Mouse (Mus musculus) forebrain, embryonic 15.5 days (tissue): ENCODE results near the gene Fgfr2. TPM values are rescaled to one million over a fixed set of nuclear protein-coding genes. Genes with fewer than 3 reads are reported as not detected.

Experiments used
- ATAC-seq: fragments of 200-750 bp; cut with Nextera tagmentation; replicated peaks from 2 replicates; pipeline ENCODE4 v1.8.0; 2017; ENCODE audit warnings: mild to moderate bottlenecking, moderate TSS enrichment, moderate library complexity
- H3K27ac ChIP-seq: fragments of 300-500 bp; sonication (generic); replicated peaks from 2 replicates; pipeline ENCODE4 v1.5.1; 2015; ENCODE audit warnings: mild to moderate bottlenecking, inconsistent platforms
- H3K27me3 ChIP-seq: fragments of 300-500 bp; sonication (generic); 2 replicates; pipeline ENCODE4 v1.6.1; 2015; ENCODE audit warnings: inconsistent platforms
- H3K36me3 ChIP-seq: fragments of 300-500 bp; sonication (generic); 2 replicates; pipeline ENCODE4 v1.6.1; 2015; ENCODE audit warnings: mild to moderate bottlenecking, inconsistent platforms
- H3K4me1 ChIP-seq: fragments of 300-500 bp; sonication (generic); 2 replicates; pipeline ENCODE4 v1.6.1; 2015; ENCODE audit warnings: inconsistent platforms
- H3K4me2 ChIP-seq: fragments of 300-500 bp; sonication (generic); replicated peaks from 2 replicates; pipeline ENCODE4 v1.6.1; 2015; ENCODE audit warnings: mild to moderate bottlenecking, inconsistent platforms
- H3K4me3 ChIP-seq: fragments of 300-500 bp; sonication (generic); 2 replicates; pipeline ENCODE4 v1.5.1; 2015; ENCODE audit warnings: mild to moderate bottlenecking, inconsistent platforms
- H3K9ac ChIP-seq: fragments of 300-500 bp; sonication (generic); replicated peaks from 2 replicates; pipeline ENCODE4 v1.6.1; 2015; ENCODE audit warnings: mild to moderate bottlenecking, inconsistent platforms
- H3K9me3 ChIP-seq: fragments of 300-500 bp; sonication (generic); 2 replicates; pipeline ENCODE4 v1.6.1; 2016; ENCODE audit warnings: inconsistent platforms
- WGBS: fragments of 180-500 bp; shearing (Covaris S2); methylation state at CpG from one replicate; pipeline ENCODE4 v1.1.7; 2015; ENCODE audit warnings: mixed read lengths; 5-methylcytosine and 5-hydroxymethylcytosine counted together
- polyA plus RNA-seq: library from polyadenylated mRNA; unstranded; fragments of >200 nt; fragmentation: Nextera tagmentation; extraction: Ambion mirVana; gene quantifications from 2 replicates; pipeline ENCODE4 v1.2.1, GENCODE M21; 2015

The Fgfr2 gene
- polyA plus RNA-seq, 1 experiment from 2014 or later = 48.1 TPM

- no peak overlapping the region for H3K9ac ChIP-seq
- no peaks in the 10 kb centered on the region for H3K27me3 ChIP-seq
- no peaks in the 10 kb centered on the region for H3K36me3 ChIP-seq
- no peak overlapping the region for H3K27ac ChIP-seq
- no peaks in the 10 kb centered on the region for H3K4me1 ChIP-seq
- no peak overlapping the region for H3K4me2 ChIP-seq
- H3K4me3 ChIP-seq = no peak overlapping the region
- H3K9me3 ChIP-seq = no peaks in the 10 kb centered on the region
- no peak for ATAC-seq
- WGBS = 51% methylated on average over 6 of the region's 6 CpGs
Observed at GRCm38 (mm10) chr7:132438060-132438459, 685.1 kb downstream of the Fgfr2 start.

GRCm38 (mm10) chr7:132437431-132437830 lies 685.7 kb downstream of the Fgfr2 start:
- no peaks in the 10 kb centered on the region for H3K4me1 ChIP-seq
- ATAC-seq = no peak
- no peaks in the 10 kb centered on the region for H3K9me3 ChIP-seq
- H3K27me3 ChIP-seq = no peaks in the 10 kb centered on the region
- no peaks in the 10 kb centered on the region for H3K36me3 ChIP-seq
- 91% methylated on average over 3 of the region's 3 CpGs for WGBS
- no peak overlapping the region for H3K27ac ChIP-seq
- no peak overlapping the region for H3K4me3 ChIP-seq
- H3K9ac ChIP-seq = no peak overlapping the region
- no peak overlapping the region for H3K4me2 ChIP-seq

DNA sequence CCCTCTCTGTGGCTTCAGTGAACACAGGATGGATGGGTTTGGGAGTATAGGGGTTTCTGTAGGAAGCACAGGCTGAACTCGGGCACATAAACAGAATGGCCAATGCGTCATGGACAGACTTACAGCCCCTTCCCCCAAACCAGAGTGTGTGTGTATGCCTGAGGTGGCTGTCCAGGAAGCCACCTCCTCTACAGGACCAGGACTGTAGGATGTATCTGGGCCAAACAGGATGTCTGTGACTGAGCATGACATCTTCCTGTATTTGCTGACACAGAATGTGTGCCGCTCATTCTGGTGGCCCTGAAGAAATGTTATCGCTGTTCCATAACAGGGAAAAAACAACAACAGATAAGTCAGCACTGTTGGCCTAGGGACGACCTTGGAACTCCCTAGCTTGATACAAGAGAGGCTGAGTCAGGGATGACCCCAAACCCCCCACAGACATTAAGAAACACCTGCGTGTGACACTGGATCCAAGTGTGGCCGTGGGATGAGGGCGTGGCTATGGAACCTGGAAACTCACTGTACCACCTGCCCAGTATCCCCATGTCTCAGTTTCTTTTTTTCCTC lies 687.6 kb downstream of the Fgfr2 start:
- H3K9ac ChIP-seq = no peak overlapping the region
- no peaks in the 10 kb centered on the region for H3K27me3 ChIP-seq
- no peaks in the 10 kb centered on the region for H3K36me3 ChIP-seq
- WGBS = 87% methylated on average over 8 of the region's 8 CpGs
- H3K4me1 ChIP-seq = no peaks in the 10 kb centered on the region
- H3K9me3 ChIP-seq = no peaks in the 10 kb centered on the region
- no peak overlapping the region for H3K4me2 ChIP-seq
- no peak overlapping the region for H3K27ac ChIP-seq
- no peak overlapping the region for H3K4me3 ChIP-seq
- no peak for ATAC-seq

- H3K9me3 ChIP-seq = no peaks in the 10 kb centered on the region
- no peak overlapping the region for H3K4me2 ChIP-seq
- no peaks in the 10 kb centered on the region for H3K36me3 ChIP-seq
- no peaks in the 10 kb centered on the region for H3K27me3 ChIP-seq
- no peak overlapping the region for H3K9ac ChIP-seq
- H3K4me3 ChIP-seq = no peak overlapping the region
- H3K27ac ChIP-seq = peak overlapping the region; percentile 27; the same call in 1 of the 2 replicates
- WGBS = 40% methylated on average over 4 of the region's 4 CpGs
- peaks cover 8% of the 10 kb centered on the region for H3K4me1 ChIP-seq
- no peak; the same call in 1 of the 2 replicates for ATAC-seq
Observed at GRCm38 (mm10) chr7:132429324-132429723, 693.8 kb downstream of the Fgfr2 start.

GRCm38 (mm10) chr7:132428308-132428707 lies 694.8 kb downstream of the Fgfr2 start:
- Histone ChIP-seq H3K4me2 (no peak overlapping the region), H3K9ac (no peak overlapping the region), H3K36me3 (no peaks in the 10 kb centered on the region), H3K27me3 (no peaks in the 10 kb centered on the region), H3K9me3 (no peaks in the 10 kb centered on the region), H3K4me3 (no peak overlapping the region), H3K27ac (no peak overlapping the region), H3K4me1 (peaks cover 8% of the 10 kb centered on the region)
- 95% methylated on average over 4 of the region's 4 CpGs for WGBS
- ATAC-seq = no peak

GRCm38 (mm10) chr7:132426069-132426468 lies 697.1 kb downstream of the Fgfr2 start:
- Histone ChIP-seq H3K9ac (no peak overlapping the region), H3K4me3 (no peak overlapping the region), H3K27ac (no peak overlapping the region), H3K9me3 (no peaks in the 10 kb centered on the region), H3K4me1 (peaks cover 8% of the 10 kb centered on the region), H3K4me2 (no peak overlapping the region), H3K36me3 (no peaks in the 10 kb centered on the region), H3K27me3 (no peaks in the 10 kb centered on the region)
- WGBS = 75% methylated on average over 5 of the region's 5 CpGs
- no peak for ATAC-seq

DNA sequence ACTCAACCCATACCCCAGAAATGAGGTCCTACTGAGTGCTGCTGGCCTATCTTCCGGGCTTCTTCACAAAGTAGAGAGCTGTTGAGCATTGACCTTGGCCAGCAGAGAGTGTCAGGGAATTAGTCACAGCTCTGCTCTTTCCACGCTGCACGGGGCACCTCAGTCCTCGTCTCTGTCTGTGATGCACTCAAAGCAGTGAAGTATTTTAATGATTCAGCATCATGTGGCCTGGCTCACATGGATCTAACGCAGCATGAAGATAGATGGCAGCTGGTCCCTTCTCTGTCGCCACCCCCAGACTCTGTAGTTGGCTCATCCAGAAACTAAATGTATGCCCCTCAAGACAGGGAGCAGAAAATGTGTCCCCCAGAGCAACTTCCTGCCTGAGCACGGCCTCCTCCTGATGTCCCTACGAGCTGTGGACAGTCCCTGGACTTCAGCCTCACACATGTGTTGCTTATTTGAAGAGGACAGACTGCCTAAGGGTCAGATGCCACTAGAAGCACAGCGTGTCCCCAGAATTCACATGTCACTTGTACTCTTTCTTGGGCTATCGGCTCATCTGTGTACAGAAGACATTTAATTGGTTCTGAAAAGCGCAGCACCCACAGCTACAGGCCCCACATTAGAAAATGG lies 697.7 kb downstream of the Fgfr2 start:
- no peak overlapping the region for H3K9ac ChIP-seq
- no peak for ATAC-seq
- H3K27me3 ChIP-seq = no peaks in the 10 kb centered on the region
- H3K9me3 ChIP-seq = no peaks in the 10 kb centered on the region
- 84% methylated on average over 11 of the region's 11 CpGs for WGBS
- peaks cover 8% of the 10 kb centered on the region for H3K4me1 ChIP-seq
- H3K4me2 ChIP-seq = no peak overlapping the region
- H3K4me3 ChIP-seq = no peak overlapping the region
- H3K27ac ChIP-seq = no peak overlapping the region
- no peaks in the 10 kb centered on the region for H3K36me3 ChIP-seq

- Histone ChIP-seq H3K27ac (no peak overlapping the region), H3K4me2 (no peak overlapping the region), H3K27me3 (no peaks in the 10 kb centered on the region), H3K4me3 (no peak overlapping the region), H3K9ac (no peak overlapping the region), H3K9me3 (no peaks in the 10 kb centered on the region), H3K4me1 (no peaks in the 10 kb centered on the region), H3K36me3 (no peaks in the 10 kb centered on the region)
- no peak for ATAC-seq
- WGBS = 86% methylated on average over 5 of the region's 5 CpGs
Observed at GRCm38 (mm10) chr7:132423570-132423969, 699.6 kb downstream of the Fgfr2 start.

- no peak for ATAC-seq
- Histone ChIP-seq H3K4me2 (no peak overlapping the region), H3K27me3 (no peaks in the 10 kb centered on the region), H3K4me1 (no peaks in the 10 kb centered on the region), H3K9me3 (no peaks in the 10 kb centered on the region), H3K36me3 (no peaks in the 10 kb centered on the region), H3K27ac (no peak overlapping the region), H3K9ac (no peak overlapping the region), H3K4me3 (no peak overlapping the region)
- WGBS = 89% methylated on average over 10 of the region's 10 CpGs
Observed at GRCm38 (mm10) chr7:132419378-132420255, 703.5 kb downstream of the Fgfr2 start.

DNA sequence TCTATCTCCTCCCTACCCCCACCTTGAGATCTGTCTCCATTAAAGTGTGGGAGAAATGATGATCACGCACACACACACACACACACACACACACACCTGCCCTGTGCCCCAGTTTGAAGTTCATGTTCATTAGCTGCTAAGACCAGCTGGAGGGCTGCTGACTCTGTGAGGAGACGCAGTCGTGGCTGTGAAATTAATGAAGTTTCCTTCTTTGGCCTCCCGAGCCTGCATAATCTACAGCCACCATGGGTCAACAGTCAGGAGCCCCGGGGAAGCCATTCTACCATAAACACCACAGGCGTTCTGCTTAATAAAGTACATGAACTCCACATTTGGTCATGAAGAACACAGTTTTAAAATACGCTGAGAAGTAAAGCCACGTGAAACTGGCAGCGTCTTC lies 706.3 kb downstream of the Fgfr2 start:
- H3K27ac ChIP-seq = no peak overlapping the region
- H3K27me3 ChIP-seq = no peaks in the 10 kb centered on the region
- H3K9ac ChIP-seq = no peak overlapping the region
- ATAC-seq = no peak
- WGBS = 68% methylated on average over 9 of the region's 9 CpGs
- no peak overlapping the region for H3K4me2 ChIP-seq
- H3K4me1 ChIP-seq = no peaks in the 10 kb centered on the region
- H3K9me3 ChIP-seq = no peaks in the 10 kb centered on the region
- H3K36me3 ChIP-seq = no peaks in the 10 kb centered on the region
- H3K4me3 ChIP-seq = no peak overlapping the region

DNA sequence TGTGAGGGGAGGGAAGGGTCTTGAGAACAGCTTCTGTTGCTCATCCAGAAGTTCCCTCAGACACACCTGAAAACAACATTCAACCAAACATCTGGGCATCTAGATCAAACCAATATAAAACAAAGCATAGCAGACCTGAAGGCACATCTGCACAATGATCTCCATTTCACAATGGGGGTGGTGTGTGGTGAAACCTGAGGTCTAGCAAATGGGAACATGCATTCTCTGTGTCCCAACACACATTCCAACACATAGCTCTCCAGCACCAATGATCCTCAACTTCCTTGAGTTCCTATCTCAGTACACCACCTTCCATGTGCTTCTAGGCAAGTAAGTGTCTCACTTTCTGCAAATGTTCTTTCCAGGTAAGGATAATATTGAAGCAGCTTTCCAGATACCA lies 707.3 kb downstream of the Fgfr2 start:
- Histone ChIP-seq H3K4me2 (no peak overlapping the region), H3K4me3 (no peak overlapping the region), H3K27me3 (no peaks in the 10 kb centered on the region), H3K9me3 (no peaks in the 10 kb centered on the region), H3K36me3 (no peaks in the 10 kb centered on the region), H3K27ac (no peak overlapping the region), H3K9ac (no peak overlapping the region), H3K4me1 (no peaks in the 10 kb centered on the region)
- no peak for ATAC-seq

DNA sequence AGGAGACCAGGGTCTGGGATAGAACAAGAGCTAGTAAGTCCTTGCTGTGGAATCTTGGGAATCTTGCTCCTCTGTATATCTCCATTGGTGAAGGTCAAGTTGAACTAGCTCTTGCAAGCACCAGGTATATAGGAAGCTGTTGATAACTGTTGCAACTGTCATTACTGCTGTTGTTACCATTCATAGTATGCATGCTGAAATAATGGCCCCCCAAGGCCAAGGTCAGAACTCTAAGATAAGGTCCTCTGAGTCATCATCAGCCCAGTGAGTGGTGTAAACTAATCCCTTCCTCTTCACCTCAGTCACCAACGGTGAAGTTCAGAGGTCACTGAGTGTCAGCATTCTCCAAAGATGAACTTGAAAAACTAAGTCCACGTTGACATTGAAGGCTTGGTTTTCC lies 710.6 kb downstream of the Fgfr2 start:
- ATAC-seq = no peak
- H3K9ac ChIP-seq = no peak overlapping the region
- WGBS = 77% methylated on average over 2 of the region's 2 CpGs
- H3K27ac ChIP-seq = no peak overlapping the region
- no peaks in the 10 kb centered on the region for H3K9me3 ChIP-seq
- H3K4me2 ChIP-seq = no peak overlapping the region
- no peak overlapping the region for H3K4me3 ChIP-seq
- peaks cover under 1% of the 10 kb centered on the region; the same call in 1 of the 2 replicates for H3K4me1 ChIP-seq
- H3K27me3 ChIP-seq = no peaks in the 10 kb centered on the region
- H3K36me3 ChIP-seq = no peaks in the 10 kb centered on the region
